Mouse (Mus musculus) left cerebral cortex, postnatal 10 days (tissue): ENCODE data around the gene Knstrn. TPM values are rescaled to one million over a fixed set of nuclear protein-coding genes. Genes with fewer than 3 reads are reported as not detected.

Experiments used
- DNase-seq, 2 experiments: peaks; one replicate each; pipeline ENCODE4 v3.0.0; 2021 to 2022; ENCODE audit warnings: low spot score in 2 of 2, mixed read lengths in 1 of 2; ENCODE audit errors: extremely low spot score in 1 of 2
- intact Hi-C: fragments of 180-260 bp; cut with DNase I; formaldehyde crosslinking; loops from one replicate; pipeline ENCODE4 v1.15.1; 2025
- total RNA-seq, 2 experiments: library from RNA; stranded (reverse); gene quantifications; 2 replicates each; pipeline ENCODE4 v1.2.3; 2021

Gene Knstrn
- total RNA-seq, 2 experiments from 2014 or later: 3.3 to 3.5 TPM

- intact Hi-C loops: no loop called here
Measured at GRCm38 (mm10) chr2:118841774-118842173, 28.0 kb downstream of the Knstrn start.

GRCm38 (mm10) chr2:118844427-118844826 is 30.6 kb downstream of the Knstrn start:
- DNase-seq: no peak
- intact Hi-C loops: no loop called here

More at GRCm38 (mm10) chr2:118841774-118842173, 28.0 kb downstream of the Knstrn start:
- no peak for DNase-seq

- DNase-seq: peak in 1 of 2 experiments; percentile 47
- intact Hi-C loops: no loop called here
Measured at GRCm38 (mm10) chr2:118846246-118846645, 32.4 kb downstream of the Knstrn start.

GRCm38 (mm10) chr2:118851756-118852155 is 38.0 kb downstream of the Knstrn start:
- intact Hi-C loops: no loop called here
- DNase-seq: no peak

- intact Hi-C loops: no loop called here
- peak; percentile 92 to 93 for DNase-seq
Measured at GRCm38 (mm10) chr2:118861454-118862339, 47.9 kb downstream of the Knstrn start, which contains the start of gene Ivd. TSS of gene Ivd (plus strand) at chr2:118861954.

GRCm38 (mm10) chr2:118862340-118862675 is 48.5 kb downstream of the Knstrn start:
- intact Hi-C loops: no loop called here

GRCm38 (mm10) chr2:118870601-118871000 is 56.8 kb downstream of the Knstrn start:
- intact Hi-C loops: no loop called here
- DNase-seq: no peak

More at GRCm38 (mm10) chr2:118862340-118862675, 48.5 kb downstream of the Knstrn start:
- DNase-seq: no peak

- DNase-seq: no peak
- intact Hi-C loops: no loop called here
Measured at GRCm38 (mm10) chr2:118871032-118871431, 57.2 kb downstream of the Knstrn start.

- intact Hi-C loops: no loop called here
- no peak for DNase-seq
Measured at GRCm38 (mm10) chr2:118873018-118873417, 59.2 kb downstream of the Knstrn start.

GRCm38 (mm10) chr2:118873890-118874430 is 60.2 kb downstream of the Knstrn start:
- intact Hi-C loops: no loop called here
- no peak for DNase-seq

GRCm38 (mm10) chr2:118875316-118875715 is 61.5 kb downstream of the Knstrn start:
- DNase-seq: no peak
- intact Hi-C loops: no loop called here

- intact Hi-C loops: no loop called here
- no peak for DNase-seq
Measured at GRCm38 (mm10) chr2:118876453-118876852, 62.6 kb downstream of the Knstrn start.

GRCm38 (mm10) chr2:118881019-118881418 is 67.2 kb downstream of the Knstrn start:
- intact Hi-C loops: loop anchor here (5.0 to 10.0 kb wide), 4 partner anchors 119 to 616 kb away; partner anchors contain the start of genes Ankrd63, Ccdc9b and Inafm2
- DNase-seq: no peak

GRCm38 (mm10) chr2:118881956-118882355 is 68.2 kb downstream of the Knstrn start:
- DNase-seq: no peak
- intact Hi-C loops: loop anchor here (5.0 to 10.0 kb wide), 4 partner anchors 120 to 617 kb away; partner anchors contain the start of genes Ankrd63, Ccdc9b and Inafm2

- intact Hi-C loops: loop anchor here (1.0 to 10.0 kb wide), 5 partner anchors 121 to 618 kb away; partner anchors contain the start of genes Ankrd63, Ccdc9b and Inafm2
- DNase-seq: peak; percentile 76 to 87
Measured at GRCm38 (mm10) chr2:118882840-118883679, 69.3 kb downstream of the Knstrn start.

GRCm38 (mm10) chr2:118887440-118887839 is 73.6 kb downstream of the Knstrn start:
- DNase-seq: no peak
- intact Hi-C loops: loop anchor here (10.0 kb wide), 1 partner anchor 623 kb away; no protein-coding TSS in a partner anchor

GRCm38 (mm10) chr2:118887845-118888548 is 74.2 kb downstream of the Knstrn start:
- intact Hi-C loops: loop anchor here (10.0 kb wide), 1 partner anchor 623 kb away; no protein-coding TSS in a partner anchor
- DNase-seq: no peak

- intact Hi-C loops: no loop called here
- no peak for DNase-seq
Measured at GRCm38 (mm10) chr2:118891173-118891572, 77.4 kb downstream of the Knstrn start.
